ENCODE assay signal across 20 mouse cellular contexts in genomic region chr1:155826803-155827395, GRCm38 (mm10). TPM values are rescaled to one million over a fixed set of nuclear protein-coding genes. Genes with fewer than 3 reads are reported as not detected.
DNase-seq lines count a peak whose midpoint lies in the region; ATAC-seq and TF ChIP-seq lines count a peak whose summit lies in the region.
"Had no signal": no experiment of that assay in that cellular context is flagged by ENCODE, and none has a peak within 500 bp of the region (broad histone marks: within the 10 kb centered on the region; RNA-seq: fewer than 3 reads in every experiment).

No protein-coding gene starts in this region.

- WGBS in kidney, adult 2 months: 38% methylated on average over 5 of the region's 5 CpGs
- 50% methylated on average over 5 of the region's 5 CpGs for WGBS in liver, embryonic 16.5 days (ENCODE audit: insufficient replicate concordance)
- WGBS in liver, embryonic 12.5 days (ENCODE audit: insufficient replicate concordance): 60% methylated on average over 5 of the region's 5 CpGs

- no peak overlapping the region for H3K27ac ChIP-seq in kidney, adult 2 months (ENCODE audit: insufficient read depth, low read depth, low read length)
- H3K27ac ChIP-seq in liver, embryonic 16.5 days (ENCODE audit: low read length): peak overlapping the region; percentile 56
- no peak overlapping the region for H3K27ac ChIP-seq in liver, embryonic 12.5 days
- H3K27ac ChIP-seq in layer of hippocampus, adult 2 months: no peak overlapping the region
- H3K27ac ChIP-seq: forebrain, embryonic 10.5 days; hindbrain, postnatal 0 days; limb, embryonic 10.5 days; liver, embryonic 13.5 days; macrophage; midbrain, embryonic 15.5 days had no signal

- H3K4me3 ChIP-seq in kidney, adult 2 months (ENCODE audit: insufficient read depth, low read depth, low read length): no peak overlapping the region
- no peak overlapping the region for H3K4me3 ChIP-seq in liver, embryonic 16.5 days (ENCODE audit: low read depth, low read length)
- H3K4me3 ChIP-seq in liver, embryonic 12.5 days: no peak overlapping the region
- H3K4me3 ChIP-seq in layer of hippocampus, adult 2 months: no peak overlapping the region
- H3K4me3 ChIP-seq: forebrain, embryonic 10.5 days; limb, embryonic 10.5 days; liver, embryonic 13.5 days; midbrain, embryonic 15.5 days had no signal

- TF ChIP-seq CTCF in kidney, adult 2 months (conservative IDR thresholded peaks at IDR 0.05; ENCODE audit: insufficient read depth, insufficient read length, low read depth, low read length): no peak
- no peak for TF ChIP-seq CTCF in layer of hippocampus, adult 2 months (conservative IDR thresholded peaks at IDR 0.05)

- 0 out of 2 replicates have a peak, but pooled peaks cover 3% of the 10 kb centered on the region for H3K4me1 ChIP-seq in kidney, adult 2 months (ENCODE audit: control insufficient read depth, insufficient read depth, low read length)
- H3K4me1 ChIP-seq in liver, embryonic 16.5 days (ENCODE audit: control insufficient read depth, low read depth, low read length): no peaks in the 10 kb centered on the region; the same call in 1 of the 2 replicates
- peaks cover 16% of the 10 kb centered on the region for H3K4me1 ChIP-seq in liver, embryonic 12.5 days
- H3K4me1 ChIP-seq: forebrain, embryonic 10.5 days; limb, embryonic 10.5 days; midbrain, embryonic 15.5 days had no signal

- ATAC-seq in liver, embryonic 16.5 days (ENCODE audit: low read depth): peak; percentile 62
- ATAC-seq in liver, embryonic 12.5 days: no peak
- ATAC-seq: CD4-positive, CD25-positive, alpha-beta regulatory T cell, adult 4 months; forebrain, embryonic 16.5 days; hindbrain, postnatal 0 days; midbrain, embryonic 15.5 days had no signal

- H3K27me3 ChIP-seq in kidney, adult 2 months (replicated peaks; ENCODE audit: control insufficient read depth, insufficient read depth, low read length): no peaks in the 10 kb centered on the region
- no peaks in the 10 kb centered on the region for H3K27me3 ChIP-seq in liver, embryonic 16.5 days (ENCODE audit: control insufficient read depth, insufficient read depth, low read depth, low read length)
- H3K27me3 ChIP-seq in liver, embryonic 12.5 days (replicated peaks): no peaks in the 10 kb centered on the region
- H3K27me3 ChIP-seq: liver, embryonic 13.5 days; midbrain, embryonic 15.5 days had no signal

- no peak overlapping the region for H3K9ac ChIP-seq in liver, embryonic 16.5 days (ENCODE audit: low read depth, low read length)
- no peak overlapping the region for H3K9ac ChIP-seq in liver, embryonic 12.5 days
- H3K9ac ChIP-seq: liver, embryonic 13.5 days; midbrain, embryonic 15.5 days had no signal

- no peak overlapping the region for H3K4me2 ChIP-seq in liver, embryonic 16.5 days (ENCODE audit: low read depth, low read length)
- H3K4me2 ChIP-seq in liver, embryonic 12.5 days: no peak overlapping the region
- H3K4me2 ChIP-seq: heart, embryonic 11.5 days; liver, embryonic 13.5 days; midbrain, embryonic 15.5 days had no signal

- intact Hi-C loops in heart, postnatal 14 days (cut with DNase I): no loop called here

- no peak for TF ChIP-seq POLR2A in kidney, adult 2 months (IDR thresholded peaks at IDR 0.05; ENCODE audit: low read depth, low read length)

- H3K9me3 ChIP-seq in liver, embryonic 16.5 days (replicated peaks; ENCODE audit: control insufficient read depth, low read length): no peaks in the 10 kb centered on the region
- H3K9me3 ChIP-seq in liver, embryonic 12.5 days (replicated peaks): no peaks in the 10 kb centered on the region; the same call in 1 of the 2 replicates
- H3K9me3 ChIP-seq: forebrain, embryonic 10.5 days; limb, embryonic 10.5 days; liver, embryonic 13.5 days; midbrain, embryonic 15.5 days had no signal

- peak; percentile 53 for DNase-seq in kidney, adult 2 months
- no peak for DNase-seq in kidney, postnatal 10 days
- DNase-seq in kidney, postnatal 36 days: peak; percentile 36 to 37
- no peak for DNase-seq in heart, postnatal 14 days
- DNase-seq in layer of hippocampus, adult 2 months (ENCODE audit: low spot score in 2 of 2): no peak
- DNase-seq: adrenal gland, postnatal 25 days; cerebellum, adult 8-10 months; cerebellum, postnatal 36 days; gastrocnemius, postnatal 10 days; liver, embryonic 13.5 days had no signal

- no peaks in the 10 kb centered on the region for H3K36me3 ChIP-seq in kidney, adult 2 months (ENCODE audit: control insufficient read depth, insufficient read depth, low read length)
- no peaks in the 10 kb centered on the region for H3K36me3 ChIP-seq in liver, embryonic 16.5 days (ENCODE audit: control insufficient read depth, insufficient read depth)
- no peaks in the 10 kb centered on the region for H3K36me3 ChIP-seq in liver, embryonic 12.5 days
- H3K36me3 ChIP-seq: forebrain, embryonic 10.5 days; limb, embryonic 10.5 days; liver, embryonic 13.5 days; midbrain, embryonic 15.5 days had no signal

RNA-seq across cellular contexts. Expression of gene Qsox1, which starts 14.2 kb away (rescaled TPM):
- 30.6 and 32.8 TPM in 2 replicates for polyA plus RNA-seq in kidney, adult 2 months (2012; rRNA removed)
- 42.8 and 51.2 TPM in 2 replicates for polyA plus RNA-seq in liver, embryonic 16.5 days (2015; fragmentation: Nextera tagmentation; extraction: Ambion mirVana)
- polyA plus RNA-seq in liver, embryonic 12.5 days (2016; fragmentation: Nextera tagmentation; extraction: Ambion mirVana): 26.1 and 26.2 TPM in 2 replicates
- 10 to 100 TPM; 45.5 to 55.2 TPM for total RNA-seq in heart, postnatal 14 days (2021)
- 10 to 100 TPM; 32.1 to 35.4 TPM for total RNA-seq in layer of hippocampus, adult 2 months (2021)

Comparison
In these comparisons a context has a peak if more than half of its experiments do, and no peak if none do; other contexts are left out.
1. DNase-seq: peak in kidney, adult 2 months (single experiment) and kidney, postnatal 36 days (2 of 2); none in kidney, postnatal 10 days (single experiment), heart, postnatal 14 days (0 of 2) and layer of hippocampus, adult 2 months (0 of 2).